Mouse (Mus musculus): ENCODE results near the gene Zbtb26.

GRCm38 (mm10) chr2:37442611-37443591 is at the start of gene Zbtb26, which contains the start of the genes Zbtb6 and Rabgap1:
- no peak for TF ChIP-seq GATA1 (IDR thresholded peaks at IDR 0.05; ENCODE audit: low read length)
- no peak for TF ChIP-seq TAL1 (IDR thresholded peaks at IDR 0.05; ENCODE audit: low read length)

Data from erythroblast, embryonic 14.5 days (primary cell).